Mouse (Mus musculus): ENCODE results near the gene Rap1b. TPM values are rescaled to one million over a fixed set of nuclear protein-coding genes. Genes with fewer than 3 reads are reported as not detected.

Rap1b gene
- polyA plus RNA-seq, 1 experiment from 2014 or later = 170 TPM

DNA sequence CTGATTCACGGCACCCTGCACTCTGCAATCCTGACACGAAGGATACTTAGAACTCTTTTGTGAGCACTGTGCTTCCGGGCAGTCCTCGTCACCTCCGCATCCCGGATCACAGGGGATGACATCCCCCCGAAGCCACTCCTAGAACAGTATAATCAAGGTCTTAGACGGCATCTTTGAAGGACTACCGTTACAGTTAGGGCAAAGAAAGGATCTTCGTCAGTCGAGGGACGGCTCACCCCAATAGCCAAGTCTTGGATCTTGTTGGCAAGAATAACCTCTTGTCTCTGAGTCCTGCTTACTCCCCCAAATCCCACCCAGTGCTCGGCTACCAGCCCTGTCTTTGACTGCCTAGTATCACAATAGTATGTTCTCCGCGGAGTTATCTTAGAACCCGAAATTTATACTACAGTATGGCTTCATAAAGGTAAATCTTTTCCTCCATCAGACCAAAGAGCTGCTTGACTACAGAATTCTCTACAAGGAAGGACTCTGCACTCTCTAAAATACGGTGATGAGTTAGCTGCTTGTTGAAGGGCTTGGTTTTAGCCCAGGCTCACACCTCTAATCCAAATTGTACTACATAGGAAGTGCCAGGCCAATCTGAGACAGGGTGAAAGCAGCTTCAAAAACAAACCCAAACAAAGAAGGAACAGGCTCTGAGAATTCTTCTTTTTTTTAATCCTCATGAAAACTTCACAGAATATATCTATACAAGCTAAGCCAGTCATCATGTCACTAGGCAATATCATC, 55.2 kb downstream of the Rap1b start:
- 0 out of 2 replicates have a peak overlapping the region, but pooled peaks have one; percentile 73 for H3K4me3 ChIP-seq
- peaks cover 19% of the 10 kb centered on the region for H3K4me1 ChIP-seq
- no peaks in the 10 kb centered on the region for H3K27me3 ChIP-seq (ENCODE audit: insufficient read depth, poor library complexity, severe bottlenecking)
- no peak overlapping the region for H3K27ac ChIP-seq
- no peak for DNase-seq (ENCODE audit: low spot score)
- no peaks in the 10 kb centered on the region for H3K9me3 ChIP-seq
- H3K36me3 ChIP-seq = peaks cover 41% of the 10 kb centered on the region
- 92% methylated on average over 17 of the region's 17 CpGs for WGBS

DNA sequence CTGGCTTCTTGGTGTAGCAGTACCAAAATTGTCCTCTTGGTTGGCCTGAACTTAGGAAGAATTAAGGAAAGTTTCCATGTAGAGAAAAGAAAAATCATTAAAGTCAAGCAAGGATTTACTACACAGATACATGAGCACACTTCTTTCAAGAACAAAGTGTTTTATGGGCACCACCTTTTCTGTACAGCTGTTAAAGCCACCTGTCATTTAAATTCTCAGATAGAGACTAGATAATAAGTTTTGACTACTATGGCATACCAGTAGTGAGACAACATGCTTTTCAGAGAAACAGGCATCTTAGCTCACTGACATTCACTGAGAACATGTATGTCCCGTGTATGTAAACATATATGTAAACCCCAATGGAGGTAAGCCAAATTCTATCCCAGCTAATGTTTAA, 55.8 kb downstream of the Rap1b start:
- no peak for DNase-seq (ENCODE audit: low spot score)
- WGBS = 98% methylated on average over 1 of the region's 1 CpGs
- H3K4me3 ChIP-seq = no peak overlapping the region
- no peaks in the 10 kb centered on the region for H3K9me3 ChIP-seq
- H3K27ac ChIP-seq = no peak overlapping the region
- peaks cover 47% of the 10 kb centered on the region for H3K36me3 ChIP-seq
- no peaks in the 10 kb centered on the region for H3K27me3 ChIP-seq (ENCODE audit: insufficient read depth, poor library complexity, severe bottlenecking)
- H3K4me1 ChIP-seq = peaks cover 19% of the 10 kb centered on the region

DNA sequence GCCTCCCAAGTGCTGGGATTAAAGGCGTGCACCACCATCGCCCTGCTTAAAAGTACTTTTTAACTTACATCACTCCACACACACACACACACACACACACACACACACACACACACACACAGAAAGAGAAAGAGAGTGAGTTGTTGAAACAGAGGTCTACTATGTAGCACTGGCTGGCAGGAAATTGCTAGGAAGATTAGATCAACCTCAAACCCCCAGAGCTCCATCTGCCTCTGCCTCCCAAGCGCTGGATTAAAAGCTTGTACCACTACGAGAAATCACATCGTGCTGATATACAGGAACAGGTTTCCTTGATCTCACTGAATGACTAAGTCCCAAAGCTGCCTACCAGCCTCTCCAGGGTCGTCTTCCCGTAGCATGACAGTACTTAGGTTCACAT, 61.2 kb downstream of the Rap1b start:
- WGBS = 85% methylated on average over 7 of the region's 7 CpGs
- Histone ChIP-seq H3K4me3 (no peak overlapping the region), H3K4me1 (no peaks in the 10 kb centered on the region), H3K9me3 (no peaks in the 10 kb centered on the region), H3K27me3 (ENCODE audit: insufficient read depth, poor library complexity, severe bottlenecking) (no peaks in the 10 kb centered on the region), H3K27ac (no peak overlapping the region), H3K36me3 (peaks cover 91% of the 10 kb centered on the region)
- no peak for DNase-seq (ENCODE audit: low spot score)

DNA sequence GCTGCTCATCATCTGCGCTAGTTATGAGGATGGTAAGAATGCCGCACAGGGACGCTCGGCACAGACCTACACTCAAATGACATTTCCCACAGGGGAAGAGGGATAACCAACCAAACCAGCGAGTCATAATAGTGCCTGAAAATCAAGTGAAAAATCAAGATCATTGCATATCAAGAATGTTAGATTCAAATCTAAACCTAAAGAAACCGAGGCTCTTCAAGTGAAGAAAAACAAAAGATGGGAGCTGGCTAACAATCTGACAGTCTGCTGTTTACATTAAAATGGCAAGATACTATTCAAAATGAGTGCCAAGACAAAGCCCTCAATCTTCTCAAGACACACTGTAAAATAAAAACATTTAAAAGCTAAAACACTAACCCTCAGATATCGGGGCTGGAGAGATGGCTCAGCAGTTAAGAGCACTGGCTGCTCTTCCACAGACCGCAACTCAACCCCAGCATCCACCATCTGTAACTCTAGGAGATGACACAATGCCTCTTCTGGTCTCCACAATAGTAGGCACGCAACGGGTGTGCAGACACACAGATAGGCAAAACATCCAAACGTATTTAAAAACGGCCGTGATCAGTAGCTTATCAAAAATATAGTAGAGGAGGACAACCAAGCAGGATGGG, 61.9 kb downstream of the Rap1b start:
- peaks cover 94% of the 10 kb centered on the region for H3K36me3 ChIP-seq
- WGBS = 93% methylated on average over 13 of the region's 13 CpGs

DNA sequence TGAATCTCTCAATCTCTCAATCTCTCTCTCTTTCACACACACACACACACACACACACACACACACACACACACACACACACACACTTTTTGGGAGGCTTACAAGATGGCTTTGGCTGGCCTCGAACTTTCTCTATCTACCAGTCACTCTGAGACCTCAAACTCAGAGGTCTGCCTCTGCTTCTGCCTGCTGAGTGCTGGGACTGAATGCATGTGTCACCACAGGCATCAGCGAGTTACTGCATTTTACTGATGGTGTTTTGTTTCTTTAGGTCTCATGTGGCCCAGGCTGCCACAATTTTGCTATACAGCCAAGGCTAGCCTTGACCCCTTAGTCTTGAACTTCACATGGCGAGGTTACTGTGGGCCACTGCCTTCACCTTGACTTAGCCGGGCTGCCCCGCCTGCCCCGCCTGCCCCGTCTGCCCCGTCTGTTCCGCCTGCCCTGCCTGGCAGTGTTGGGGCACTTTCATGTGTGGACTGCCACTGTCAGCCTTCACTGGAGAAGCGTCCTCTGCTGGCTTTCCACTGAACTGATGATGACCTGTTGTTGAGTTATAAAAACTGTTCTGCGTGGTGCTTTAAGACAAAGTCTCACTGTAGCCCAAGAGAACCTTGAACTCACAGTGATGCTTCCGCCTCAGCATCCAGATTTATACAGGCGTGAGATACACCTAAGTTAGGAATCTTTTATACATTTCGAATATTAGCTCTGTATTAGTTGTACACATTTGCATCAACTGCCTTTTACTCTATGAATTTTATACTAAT, 63.2 kb downstream of the Rap1b start:
- Histone ChIP-seq H3K27ac (no peak overlapping the region), H3K4me1 (no peaks in the 10 kb centered on the region), H3K36me3 (peaks cover 99% of the 10 kb centered on the region), H3K9me3 (no peaks in the 10 kb centered on the region), H3K27me3 (ENCODE audit: insufficient read depth, poor library complexity, severe bottlenecking) (no peaks in the 10 kb centered on the region), H3K4me3 (no peak overlapping the region)
- DNase-seq (ENCODE audit: low spot score) = no peak
- 89% methylated on average over 14 of the region's 14 CpGs for WGBS

More for the DNA sequence above, 61.9 kb downstream of the Rap1b start:
- Histone ChIP-seq H3K27ac (no peak overlapping the region), H3K4me3 (no peak overlapping the region), H3K4me1 (no peaks in the 10 kb centered on the region), H3K27me3 (ENCODE audit: insufficient read depth, poor library complexity, severe bottlenecking) (no peaks in the 10 kb centered on the region), H3K9me3 (no peaks in the 10 kb centered on the region)
- no peak for DNase-seq (ENCODE audit: low spot score)

DNA sequence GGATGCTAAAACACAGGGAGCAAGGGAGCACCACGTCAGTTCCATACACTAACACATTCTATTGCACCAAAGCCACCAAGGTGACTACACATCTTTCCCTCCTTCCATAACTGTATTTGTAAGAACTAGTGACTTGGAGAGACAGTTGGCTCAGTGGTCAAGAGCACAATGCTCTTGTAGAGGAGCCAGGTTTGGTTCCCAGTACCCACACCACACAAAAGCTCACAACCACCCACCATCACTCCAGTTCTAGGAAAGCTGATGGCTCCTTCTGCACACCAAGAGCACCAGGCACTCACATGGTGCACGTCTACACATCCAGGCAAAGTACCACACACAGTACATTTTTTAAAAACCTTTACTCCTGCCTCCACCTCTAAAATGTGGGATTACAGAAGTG, 63.8 kb downstream of the Rap1b start:
- H3K9me3 ChIP-seq = no peaks in the 10 kb centered on the region
- WGBS = 96% methylated on average over 2 of the region's 2 CpGs
- peaks cover 96% of the 10 kb centered on the region for H3K36me3 ChIP-seq
- H3K4me1 ChIP-seq = no peaks in the 10 kb centered on the region
- DNase-seq (ENCODE audit: low spot score) = no peak
- H3K27ac ChIP-seq = no peak overlapping the region
- no peaks in the 10 kb centered on the region for H3K27me3 ChIP-seq (ENCODE audit: insufficient read depth, poor library complexity, severe bottlenecking)
- H3K4me3 ChIP-seq = no peak overlapping the region

DNA sequence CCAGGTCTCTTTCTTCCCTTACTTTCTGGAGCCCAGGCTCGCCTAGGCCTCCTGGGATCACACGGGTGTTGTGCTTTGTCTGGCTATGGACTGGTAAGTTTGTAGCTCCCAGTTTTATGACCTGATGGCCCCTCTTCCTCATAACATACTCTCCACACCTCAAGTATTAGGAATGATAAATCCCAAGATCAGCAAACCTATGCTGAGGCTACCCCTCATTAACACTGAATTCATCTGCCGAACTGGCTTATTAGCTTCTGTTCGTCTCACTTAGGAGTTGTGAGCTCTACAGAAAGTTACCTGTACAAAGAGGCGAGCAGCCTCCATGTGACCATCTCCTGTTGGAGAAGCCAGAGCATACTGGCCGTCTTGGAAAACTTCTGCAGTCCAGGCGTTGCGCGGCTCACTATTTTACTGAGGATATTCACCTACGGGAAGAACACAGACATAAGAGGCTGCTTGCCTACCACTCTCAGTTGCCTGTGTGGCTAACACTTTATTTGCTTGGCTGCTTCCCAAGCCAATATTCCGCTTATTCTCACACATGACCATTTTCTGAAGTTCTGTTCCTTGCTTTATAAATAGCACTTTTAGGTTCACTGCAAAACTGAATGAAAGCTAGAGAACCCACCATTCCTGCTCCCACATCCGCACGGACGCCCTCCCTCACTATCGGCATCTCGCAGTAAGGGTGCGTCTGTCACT, 64.7 kb downstream of the Rap1b start:
- Histone ChIP-seq H3K36me3 (peaks cover 96% of the 10 kb centered on the region), H3K9me3 (no peaks in the 10 kb centered on the region), H3K4me3 (no peak overlapping the region), H3K27ac (no peak overlapping the region), H3K27me3 (ENCODE audit: insufficient read depth, poor library complexity, severe bottlenecking) (no peaks in the 10 kb centered on the region), H3K4me1 (no peaks in the 10 kb centered on the region)
- DNase-seq (ENCODE audit: low spot score) = no peak
- WGBS = 92% methylated on average over 17 of the region's 17 CpGs

DNA sequence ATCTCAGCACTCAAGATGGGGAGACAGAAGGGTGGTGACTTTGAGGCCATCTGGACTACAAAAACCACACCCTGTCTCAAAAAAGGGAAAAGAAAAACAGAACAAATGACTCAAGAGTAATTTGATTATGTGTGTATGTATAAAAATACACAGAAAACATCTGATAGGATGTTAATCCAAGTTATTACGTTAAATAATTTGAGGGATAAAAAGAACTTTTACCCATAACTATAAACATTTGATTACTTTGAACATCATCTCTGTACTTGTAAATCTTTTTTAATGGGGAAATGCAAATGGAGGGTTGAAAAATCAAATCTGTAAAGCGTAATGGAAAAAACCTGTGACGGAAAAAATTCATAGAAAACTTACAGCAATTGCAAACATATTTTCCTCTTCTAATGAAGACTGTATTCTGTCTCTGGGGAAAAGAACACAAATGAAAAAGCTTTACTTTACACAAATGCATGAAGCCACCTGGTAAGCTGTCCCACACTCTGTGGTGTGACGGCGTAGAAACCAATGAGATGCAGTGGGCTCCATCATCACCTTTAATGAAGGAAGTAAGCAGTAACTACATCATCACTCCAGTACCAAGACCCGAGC, 65.4 kb downstream of the Rap1b start:
- no peaks in the 10 kb centered on the region for H3K9me3 ChIP-seq
- peaks cover 96% of the 10 kb centered on the region for H3K36me3 ChIP-seq
- 95% methylated on average over 6 of the region's 6 CpGs for WGBS
- no peak overlapping the region for H3K27ac ChIP-seq
- DNase-seq (ENCODE audit: low spot score) = no peak
- H3K4me3 ChIP-seq = no peak overlapping the region
- no peaks in the 10 kb centered on the region for H3K27me3 ChIP-seq (ENCODE audit: insufficient read depth, poor library complexity, severe bottlenecking)
- H3K4me1 ChIP-seq = no peaks in the 10 kb centered on the region

DNA sequence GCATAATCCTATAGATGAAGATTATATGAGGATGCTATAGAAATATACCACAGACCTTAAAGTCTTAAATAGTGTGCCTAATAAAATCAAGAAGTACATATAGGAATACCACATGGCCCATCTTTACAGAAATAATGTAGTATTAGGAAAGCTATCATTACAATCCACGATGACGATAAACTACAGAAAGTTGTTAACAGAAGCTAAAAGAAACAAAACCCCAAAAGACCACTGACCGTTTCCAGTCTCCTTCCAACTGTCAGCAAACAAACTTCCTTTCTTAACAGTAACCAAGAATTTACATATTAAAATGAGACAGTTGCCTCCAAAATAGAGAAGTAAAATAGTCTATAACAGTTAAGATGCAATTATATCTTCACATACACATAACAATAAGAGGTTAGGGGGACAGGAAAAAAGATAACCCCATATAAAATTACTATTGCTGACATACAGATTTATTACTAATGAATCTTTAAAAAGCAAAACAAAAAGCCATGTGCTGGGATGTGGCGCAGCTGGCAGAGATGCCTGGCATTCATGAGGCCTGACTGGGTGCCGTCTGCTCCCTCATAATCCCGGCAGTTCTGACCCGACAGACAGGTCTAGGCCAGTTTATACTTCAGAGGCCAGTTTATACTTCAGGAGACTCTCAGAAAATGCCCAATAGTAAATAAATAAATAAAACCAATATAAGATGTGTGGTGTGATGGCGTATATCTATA, 66.1 kb downstream of the Rap1b start:
- Histone ChIP-seq H3K27me3 (ENCODE audit: insufficient read depth, poor library complexity, severe bottlenecking) (no peaks in the 10 kb centered on the region), H3K4me3 (no peak overlapping the region), H3K9me3 (no peaks in the 10 kb centered on the region), H3K27ac (no peak overlapping the region), H3K4me1 (no peaks in the 10 kb centered on the region), H3K36me3 (peaks cover 96% of the 10 kb centered on the region)
- 96% methylated on average over 8 of the region's 8 CpGs for WGBS
- DNase-seq (ENCODE audit: low spot score) = no peak

DNA sequence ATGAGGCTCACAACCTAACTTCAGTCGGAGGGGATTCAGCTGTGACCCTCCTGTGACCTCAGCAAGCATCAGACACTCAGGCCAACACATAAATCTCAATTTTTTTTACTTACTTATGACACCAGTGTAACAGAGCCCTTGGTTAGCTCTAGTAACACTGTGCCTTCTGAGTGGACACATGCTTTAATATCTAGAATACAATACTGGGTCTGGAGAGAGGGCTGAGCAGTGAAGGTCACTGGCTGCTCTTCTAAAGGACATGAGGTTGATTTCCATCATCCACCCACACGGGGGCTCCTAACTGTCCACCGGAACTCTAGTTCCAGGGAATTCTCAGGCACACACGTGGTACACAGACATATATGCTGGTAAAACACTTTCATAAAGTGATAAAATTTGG, 66.9 kb downstream of the Rap1b start:
- no peaks in the 10 kb centered on the region for H3K4me1 ChIP-seq
- H3K9me3 ChIP-seq = no peaks in the 10 kb centered on the region
- WGBS = 78% methylated on average over 4 of the region's 4 CpGs
- DNase-seq (ENCODE audit: low spot score) = no peak
- H3K27ac ChIP-seq = no peak overlapping the region
- no peak overlapping the region for H3K4me3 ChIP-seq
- H3K36me3 ChIP-seq = peaks cover 96% of the 10 kb centered on the region
- no peaks in the 10 kb centered on the region for H3K27me3 ChIP-seq (ENCODE audit: insufficient read depth, poor library complexity, severe bottlenecking)

DNA sequence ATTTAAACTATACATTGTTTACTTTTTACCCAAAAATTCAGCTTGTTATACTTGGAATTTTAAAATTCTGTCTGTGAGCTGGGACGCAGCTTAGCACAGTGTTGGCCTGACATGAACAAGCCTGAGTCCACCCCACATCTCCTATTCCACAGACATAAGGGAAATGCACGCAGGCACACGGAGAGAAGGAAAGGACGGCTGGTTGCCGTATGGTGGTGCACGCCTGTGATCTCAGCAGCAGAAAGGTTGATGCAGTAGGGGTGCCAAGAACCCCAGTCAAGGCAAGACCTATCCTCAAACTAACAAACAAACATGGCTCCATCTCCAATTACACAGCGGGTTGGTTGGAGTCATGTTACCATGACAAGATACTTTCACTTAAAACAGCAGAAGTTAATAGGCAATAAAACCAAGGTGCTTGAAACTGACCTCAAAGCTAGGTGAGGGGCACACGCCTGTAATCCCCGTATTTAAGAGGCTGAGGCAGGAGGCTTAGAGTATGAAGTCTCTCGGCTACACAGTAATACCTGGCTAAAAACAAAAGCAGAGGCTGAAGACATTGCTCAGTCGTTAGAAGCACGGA, 67.4 kb downstream of the Rap1b start:
- no peak overlapping the region for H3K4me3 ChIP-seq
- H3K36me3 ChIP-seq = peaks cover 96% of the 10 kb centered on the region
- no peak for DNase-seq (ENCODE audit: low spot score)
- H3K9me3 ChIP-seq = no peaks in the 10 kb centered on the region
- no peaks in the 10 kb centered on the region for H3K27me3 ChIP-seq (ENCODE audit: insufficient read depth, poor library complexity, severe bottlenecking)
- 93% methylated on average over 12 of the region's 12 CpGs for WGBS
- no peaks in the 10 kb centered on the region for H3K4me1 ChIP-seq
- H3K27ac ChIP-seq = no peak overlapping the region

All from heart, embryonic 10.5 days (tissue).